Mouse (Mus musculus) duodenum, adult 2 months (tissue): Measurements from ENCODE around the gene Lgals1. TPM values are rescaled to one million over a fixed set of nuclear protein-coding genes. Genes with fewer than 3 reads are reported as not detected.

ENCODE experiments used
- polyA plus RNA-seq: library from polyadenylated mRNA; depleted of rRNA; stranded (reverse); fragments of >200 nt; gene quantifications from 2 replicates; pipeline ENCODE4 v1.2.3, GENCODE M21; 2012; ENCODE audit warnings: low replicate concordance; rRNA removed

Gene Lgals1
- 75.9 and 89.4 TPM in 2 replicates for polyA plus RNA-seq

GRCm38 (mm10) chr15:78926021-78926919 lies at the start of gene Lgals1:
Lgals1 (plus strand) TSS chr15:78926725.

GRCm38 (mm10) chr15:78876991-78877809 lies 49.3 kb upstream of the Lgals1 start, which contains the start of gene Gga1:
Gga1 (plus strand) TSS chr15:78877190.

GRCm38 (mm10) chr15:78899409-78899739 lies 27.2 kb upstream of the Lgals1 start, which contains the start of gene Gm49510:
Gm49510 (plus strand) TSS chr15:78899667.

GRCm38 (mm10) chr15:78899740-78900584 lies 26.6 kb upstream of the Lgals1 start, which contains the start of gene Sh3bp1:
Sh3bp1 (plus strand) TSS chr15:78899768.

GRCm38 (mm10) chr15:78913632-78914090 lies 12.9 kb upstream of the Lgals1 start, which contains the start of gene Pdxp:
Pdxp (plus strand) TSS chr15:78913919.

GRCm38 (mm10) chr15:78934784-78935320 lies 8.3 kb downstream of the Lgals1 start, which contains the start of gene Nol12:
Nol12 (plus strand) TSS chr15:78934933.

GRCm38 (mm10) chr15:78947657-78948056 lies 21.1 kb downstream of the Lgals1 start, which contains the start of gene Triobp:
Triobp (plus strand) TSS chr15:78947724.

Other genes starting within 250 kb of the Lgals1 start
- 0.11 and 0.25 TPM in 2 replicates for gene Elfn2, start 208.0 kb upstream of the Lgals1 start, polyA plus RNA-seq
- gene Mfng, start 153.2 kb upstream of the Lgals1 start, polyA plus RNA-seq: 5.8 and 9.9 TPM in 2 replicates
- 19.8 and 24.8 TPM in 2 replicates for gene Card10, start 123.7 kb upstream of the Lgals1 start, polyA plus RNA-seq
- 22.7 and 43.2 TPM in 2 replicates for gene Cdc42ep1, start 84.1 kb upstream of the Lgals1 start, polyA plus RNA-seq
- gene Lgals2, start 71.2 kb upstream of the Lgals1 start, polyA plus RNA-seq: 1,850 and 2,238 TPM in 2 replicates
- gene Gga1, start 49.5 kb upstream of the Lgals1 start, polyA plus RNA-seq: 106 and 145 TPM in 2 replicates
- gene Gm49510, start 27.1 kb upstream of the Lgals1 start, polyA plus RNA-seq: 0.12 and 0.13 TPM in 2 replicates
- gene Sh3bp1, start 27.0 kb upstream of the Lgals1 start, polyA plus RNA-seq: 58.0 and 64.8 TPM in 2 replicates
- gene Pdxp, start 12.8 kb upstream of the Lgals1 start, polyA plus RNA-seq: 3.9 and 4.0 TPM in 2 replicates
- 11.1 and 12.5 TPM in 2 replicates for gene Nol12, start 8.2 kb downstream of the Lgals1 start, polyA plus RNA-seq
- 49.7 and 55.3 TPM in 2 replicates for gene Triobp, start 21.0 kb downstream of the Lgals1 start, polyA plus RNA-seq
- gene H1f0, start 101.7 kb downstream of the Lgals1 start, polyA plus RNA-seq: 146 and 201 TPM in 2 replicates
- gene Galr3, start 115.2 kb downstream of the Lgals1 start, polyA plus RNA-seq: 8.1 and 19.3 TPM in 2 replicates
- 138 and 175 TPM in 2 replicates for gene Ankrd54, start 136.2 kb downstream of the Lgals1 start, polyA plus RNA-seq
- 66.9 and 77.4 TPM in 2 replicates for gene Eif3l, start 148.5 kb downstream of the Lgals1 start, polyA plus RNA-seq
- 19.0 and 20.5 TPM in 2 replicates for gene Micall1, start 182.2 kb downstream of the Lgals1 start, polyA plus RNA-seq
- gene Polr2f, start 214.3 kb downstream of the Lgals1 start, polyA plus RNA-seq: 39.5 and 50.7 TPM in 2 replicates
- 0.91 and 1.4 TPM in 2 replicates for gene 1700088E04Rik, start 214.5 kb downstream of the Lgals1 start, polyA plus RNA-seq
- 2.8 and 3.6 TPM in 2 replicates for gene Sox10, start 238.5 kb downstream of the Lgals1 start, polyA plus RNA-seq